Mouse (Mus musculus) lung, adult 2 months (tissue): ENCODE data around the gene BC037034.
A peak's percentile ranks its signal among the peaks of the same experiment; 100 is the strongest.

ENCODE experiments used
- CTCF ChIP-seq: fragments of 200-500 bp; IDR thresholded peaks from 2 replicates; pipeline ENCODE4 v1.5.1; 2011; ENCODE audit warnings: mild to moderate bottlenecking, low read length, control low read depth; ENCODE audit not compliant: insufficient read depth
- POLR2A ChIP-seq: fragments of 200-500 bp; IDR thresholded peaks from 2 replicates; pipeline ENCODE4 v1.6.1; 2011; ENCODE audit warnings: low read depth, mild to moderate bottlenecking, control low read depth, low read length, borderline replicate concordance; ENCODE audit errors: extremely low read depth

DNA sequence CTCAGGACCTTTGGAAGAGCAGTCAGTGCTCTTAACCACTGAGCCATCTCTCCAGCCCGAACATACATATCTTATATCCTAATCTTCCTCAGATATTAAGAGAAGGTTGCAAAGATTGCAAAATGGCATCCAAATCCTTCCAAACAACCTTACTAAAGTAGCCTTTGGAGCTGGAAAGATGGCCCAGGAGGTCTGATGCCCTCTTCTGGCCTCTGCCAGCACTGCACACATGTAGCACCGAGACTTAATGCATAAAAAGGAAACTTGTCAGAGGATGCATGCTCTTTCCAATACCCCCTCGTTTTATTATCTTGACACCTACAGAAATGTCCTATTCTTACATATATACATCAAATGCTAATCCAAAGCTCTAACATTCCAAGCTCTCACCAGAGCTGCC is 35.8 kb downstream of the BC037034 start:
- TF ChIP-seq CTCF (peak; percentile 62), POLR2A (no peak)
